Mouse (Mus musculus): ENCODE measurements around the gene Rin3. TPM values are rescaled to one million over a fixed set of nuclear protein-coding genes. Genes with fewer than 3 reads are reported as not detected.
"Not testable (repeated sequence)": the region's sequence is repeated elsewhere in the genome, so short reads cannot be mapped to it uniquely, and the experiment has no call there.

Gene Rin3
- polyA plus RNA-seq, 1 experiment from 2014 or later = 30.3 TPM

DNA sequence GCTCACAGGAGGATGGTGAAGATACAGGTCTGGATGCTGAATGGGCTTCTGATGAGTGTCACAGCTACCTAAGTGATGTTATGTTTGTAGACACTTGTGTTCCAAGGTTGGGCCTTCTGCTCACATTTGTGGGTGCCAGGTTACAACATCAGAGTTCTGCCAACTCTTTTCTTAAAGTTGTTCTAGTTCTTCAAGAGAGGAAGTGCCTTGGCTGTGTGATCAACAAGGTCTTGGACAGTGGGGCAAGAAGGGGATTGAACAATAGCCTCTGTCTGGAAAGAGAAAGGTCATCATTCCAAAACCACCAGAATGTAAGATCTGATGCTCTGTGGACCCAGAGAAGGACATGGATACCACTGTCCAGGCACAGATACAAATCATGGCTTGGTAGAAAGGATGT, 19.6 kb upstream of the Rin3 start:
- Histone ChIP-seq H3K27ac (no peak overlapping the region), H3K4me3 (ENCODE audit: inconsistent target) (no peak overlapping the region), H3K79me2 (ENCODE audit: inconsistent target) (no peaks in the 10 kb centered on the region), H3K36me3 (ENCODE audit: inconsistent target) (no peaks in the 10 kb centered on the region)

DNA sequence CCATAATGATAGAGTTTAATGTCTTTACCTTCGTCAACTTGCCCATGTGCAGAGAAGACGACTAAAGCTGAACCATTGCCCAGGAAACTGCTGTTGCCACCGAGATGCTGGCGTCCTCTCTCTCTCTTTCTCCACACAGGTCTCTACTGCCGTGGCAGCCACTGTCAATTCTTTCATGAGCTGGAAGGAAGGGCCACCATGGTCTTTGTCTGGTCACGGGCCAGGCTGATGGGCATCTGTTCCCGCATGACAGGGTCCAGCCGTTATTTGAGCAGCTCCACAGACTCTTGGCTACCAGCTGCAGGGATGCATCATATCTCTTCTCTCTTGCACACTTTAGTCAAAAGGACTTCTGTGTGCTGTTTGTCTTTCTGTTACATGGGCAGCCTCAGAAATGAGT, 16.4 kb upstream of the Rin3 start:
- Histone ChIP-seq H3K36me3 (ENCODE audit: inconsistent target) (no peaks in the 10 kb centered on the region), H3K79me2 (ENCODE audit: inconsistent target) (no peaks in the 10 kb centered on the region), H3K27ac (no peak overlapping the region), H3K4me3 (ENCODE audit: inconsistent target) (no peak overlapping the region)
- WGBS (ENCODE audit: missing documents) = 89% methylated on average over 8 of the region's 8 CpGs

DNA sequence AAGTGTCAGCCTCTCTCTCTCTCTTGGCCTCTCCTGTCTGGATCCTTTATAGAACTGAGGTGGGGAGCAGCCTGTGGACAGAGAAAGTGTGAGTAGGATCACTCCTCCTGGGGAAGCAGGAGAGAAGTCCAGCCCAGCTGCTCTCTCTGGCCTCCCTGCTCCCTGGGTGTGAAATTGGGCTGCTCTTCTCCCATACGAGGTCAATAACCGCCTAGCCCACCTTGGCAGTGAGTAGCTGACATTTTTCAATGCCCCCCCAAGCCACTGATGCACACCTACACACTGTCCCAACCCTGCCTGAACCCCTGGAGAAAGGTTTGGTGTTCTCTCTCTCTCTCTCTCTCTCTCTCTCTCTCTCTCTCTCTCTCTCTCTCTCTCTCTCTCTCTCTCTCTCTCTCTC, 13.7 kb upstream of the Rin3 start:
- Histone ChIP-seq H3K27ac (no peak overlapping the region), H3K79me2 (ENCODE audit: inconsistent target) (no peaks in the 10 kb centered on the region), H3K4me3 (ENCODE audit: inconsistent target) (no peak overlapping the region), H3K36me3 (ENCODE audit: inconsistent target) (no peaks in the 10 kb centered on the region)
- WGBS (ENCODE audit: missing documents) = 88% methylated on average over 2 of the region's 2 CpGs

DNA sequence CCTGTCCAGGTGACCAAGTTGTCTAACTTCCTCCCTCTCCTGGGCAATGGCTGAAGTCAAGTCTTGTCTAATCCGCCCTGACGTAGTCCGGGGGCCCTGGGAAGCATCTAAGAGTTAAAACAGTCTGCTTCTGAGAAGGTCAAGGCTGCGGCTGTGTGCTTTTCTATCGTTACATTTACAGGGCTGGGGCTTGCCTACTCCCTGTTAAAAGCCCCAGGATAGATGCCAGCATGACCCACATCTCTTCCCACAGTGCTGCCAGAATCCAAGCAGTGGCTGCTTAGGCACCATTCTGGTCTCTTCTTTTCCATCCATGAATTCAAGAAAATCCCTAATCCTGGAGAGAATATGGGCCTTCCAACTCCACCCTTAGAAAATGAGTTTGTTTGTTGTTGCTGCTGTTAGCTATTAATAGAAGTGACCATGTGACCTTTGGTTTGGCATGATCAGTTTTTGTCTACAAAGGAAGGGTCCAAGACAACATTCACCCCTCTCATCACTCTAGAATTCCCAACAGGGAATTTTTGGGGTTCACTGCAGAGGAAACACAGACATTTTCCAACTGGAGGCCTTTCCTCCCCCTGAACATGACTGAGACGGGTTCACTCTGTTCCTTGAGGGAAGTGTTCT, 12.0 kb upstream of the Rin3 start:
- H3K27ac ChIP-seq = no peak overlapping the region
- no peak overlapping the region for H3K4me3 ChIP-seq (ENCODE audit: inconsistent target)
- no peaks in the 10 kb centered on the region for H3K79me2 ChIP-seq (ENCODE audit: inconsistent target)
- WGBS (ENCODE audit: missing documents) = 77% methylated on average over 6 of the region's 6 CpGs
- no peaks in the 10 kb centered on the region for H3K36me3 ChIP-seq (ENCODE audit: inconsistent target)

DNA sequence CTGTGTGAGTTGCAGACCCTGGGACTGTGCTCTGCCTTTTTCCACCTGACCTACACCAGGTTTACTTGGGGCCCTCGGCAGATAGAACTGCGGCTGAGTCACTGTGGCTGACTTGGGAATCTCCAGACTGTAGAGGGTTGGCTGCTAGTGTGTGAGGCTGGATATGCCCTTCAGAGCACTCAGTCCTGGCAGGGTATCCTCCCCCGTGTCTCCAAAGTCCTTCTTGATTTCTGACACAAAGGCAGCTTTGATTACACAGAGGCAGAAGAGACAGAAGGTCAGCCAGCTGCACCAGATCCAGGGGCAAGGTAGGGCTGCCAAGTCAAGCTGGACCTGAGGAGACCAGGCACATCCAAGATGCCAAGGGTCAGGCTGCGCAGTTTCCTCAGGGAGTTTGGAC, 11.4 kb upstream of the Rin3 start:
- H3K27ac ChIP-seq = no peak overlapping the region
- WGBS (ENCODE audit: missing documents) = 83% methylated on average over 4 of the region's 4 CpGs
- no peak overlapping the region for H3K4me3 ChIP-seq (ENCODE audit: inconsistent target)
- H3K79me2 ChIP-seq (ENCODE audit: inconsistent target) = no peaks in the 10 kb centered on the region
- H3K36me3 ChIP-seq (ENCODE audit: inconsistent target) = no peaks in the 10 kb centered on the region

DNA sequence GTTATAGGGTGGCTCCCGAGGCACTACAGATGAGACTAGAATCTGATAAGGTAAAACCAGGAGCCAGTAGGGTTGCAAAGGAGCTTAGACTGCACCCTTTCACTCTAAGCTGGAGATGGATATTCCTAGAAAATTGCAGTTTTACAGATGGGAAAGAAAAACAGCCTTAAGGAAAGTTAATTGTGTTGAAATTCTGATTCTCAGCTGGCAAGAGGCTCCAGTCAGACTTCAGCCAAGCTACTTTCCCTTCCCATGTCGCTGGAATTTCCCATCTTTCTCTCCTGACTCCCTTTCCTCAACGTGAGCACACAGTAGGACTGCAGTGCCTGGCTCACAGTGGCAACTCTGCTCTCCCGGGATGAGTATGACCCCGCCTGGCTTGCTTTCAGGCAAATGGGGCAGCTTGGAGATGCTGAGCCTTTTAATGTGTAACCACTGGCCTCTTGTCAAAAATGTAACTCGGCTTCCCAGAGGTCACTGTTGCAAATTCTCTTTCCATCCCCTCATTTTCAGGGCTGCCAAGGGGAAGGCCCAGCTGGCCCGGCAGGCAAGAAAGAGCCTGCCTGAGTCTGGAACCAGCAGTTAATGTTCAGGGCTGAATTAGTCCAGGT, 6.9 kb upstream of the Rin3 start:
- H3K4me3 ChIP-seq (ENCODE audit: inconsistent target) = no peak overlapping the region
- no peaks in the 10 kb centered on the region for H3K79me2 ChIP-seq (ENCODE audit: inconsistent target)
- H3K27ac ChIP-seq = no peak overlapping the region
- no peaks in the 10 kb centered on the region for H3K36me3 ChIP-seq (ENCODE audit: inconsistent target)
- WGBS (ENCODE audit: missing documents) = 86% methylated on average over 7 of the region's 7 CpGs

DNA sequence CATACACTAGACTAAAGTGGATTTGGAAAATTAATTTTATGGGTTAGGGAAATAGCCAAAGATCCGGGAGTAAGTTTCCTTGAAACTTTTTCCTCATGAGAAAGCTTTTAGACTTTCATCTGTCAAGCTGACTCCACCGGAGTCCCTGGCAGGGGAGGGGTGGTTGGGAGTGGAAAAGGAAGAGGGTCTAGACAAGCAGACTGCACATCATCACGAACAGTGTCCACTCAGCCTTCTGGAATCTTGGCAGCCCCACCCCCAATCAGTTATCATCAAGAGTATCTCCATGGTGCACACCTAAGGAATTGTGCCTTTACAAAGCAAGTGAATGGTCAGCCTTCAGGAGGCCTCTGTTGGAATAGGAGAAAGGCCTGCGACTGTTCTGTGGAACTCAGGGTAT, 2.6 kb upstream of the Rin3 start:
- H3K4me3 ChIP-seq (ENCODE audit: inconsistent target); H3K36me3 ChIP-seq (ENCODE audit: inconsistent target); H3K27ac ChIP-seq: not testable (repeated sequence)
- peaks cover 18% of the 10 kb centered on the region for H3K79me2 ChIP-seq (ENCODE audit: inconsistent target)
- 97% methylated on average over 3 of the region's 4 CpGs for WGBS (ENCODE audit: missing documents)

DNA sequence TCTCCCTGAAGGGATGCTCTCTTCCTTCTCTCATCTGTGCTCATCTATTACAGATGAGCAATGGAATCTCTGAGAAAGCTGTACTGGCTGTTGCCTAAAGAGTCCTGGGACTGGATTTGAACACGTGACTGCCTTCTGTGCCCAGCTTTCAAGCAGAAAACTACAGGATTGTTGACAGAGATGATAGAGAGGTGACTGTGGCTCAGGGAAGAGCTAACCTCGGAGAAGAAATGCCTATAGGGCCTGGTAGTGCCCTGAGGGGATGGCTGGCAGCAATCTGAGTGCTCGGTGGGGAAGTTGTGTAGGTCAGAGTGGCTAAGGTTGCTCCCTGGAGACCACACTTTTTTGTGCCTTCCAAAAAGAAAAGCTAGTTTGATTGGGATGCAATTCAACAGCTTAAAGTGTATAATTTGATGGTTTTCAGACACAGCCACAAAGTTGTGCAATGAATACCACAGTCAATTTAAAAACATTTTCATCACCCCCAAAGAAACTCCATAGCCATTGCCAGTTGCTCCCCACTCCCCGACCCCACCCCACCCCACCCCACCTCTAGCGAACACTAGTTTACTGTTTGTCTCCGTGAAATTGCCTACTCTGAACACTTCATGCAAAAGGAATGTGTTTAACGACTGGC, 1.9 kb upstream of the Rin3 start:
- Histone ChIP-seq H3K4me3 (ENCODE audit: inconsistent target) (no peak overlapping the region), H3K79me2 (ENCODE audit: inconsistent target) (peaks cover 25% of the 10 kb centered on the region), H3K36me3 (ENCODE audit: inconsistent target) (no peaks in the 10 kb centered on the region), H3K27ac (no peak overlapping the region)
- WGBS (ENCODE audit: missing documents) = 55% methylated on average over 6 of the region's 7 CpGs

DNA sequence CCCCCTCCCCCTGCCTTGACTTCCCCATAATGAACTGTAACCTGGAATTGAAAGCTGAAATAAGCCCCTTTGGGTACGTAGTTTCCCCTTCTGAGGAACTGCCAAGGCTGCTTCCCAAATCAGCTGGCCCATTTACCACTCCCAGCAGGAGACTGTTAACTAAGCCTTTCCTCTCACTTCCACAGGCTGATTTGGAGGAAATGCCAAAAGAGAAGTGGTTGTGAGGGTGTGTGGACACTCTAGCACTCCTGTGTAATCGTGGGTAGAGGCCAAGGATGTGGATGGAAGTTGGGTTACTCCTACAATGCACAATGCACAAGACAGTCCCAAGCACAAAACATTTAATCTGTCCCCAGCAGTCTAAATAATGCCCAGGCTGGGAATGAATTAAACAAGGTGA, 722 bp upstream of the Rin3 start:
- Histone ChIP-seq H3K27ac (peak overlapping the region; percentile 52), H3K4me3 (ENCODE audit: inconsistent target) (peak overlapping the region; percentile 33; the same call in 1 of the 2 replicates), H3K36me3 (ENCODE audit: inconsistent target) (no peaks in the 10 kb centered on the region), H3K79me2 (ENCODE audit: inconsistent target) (peaks cover 36% of the 10 kb centered on the region)
- WGBS (ENCODE audit: missing documents) = 3% methylated on average over 2 of the region's 2 CpGs

DNA sequence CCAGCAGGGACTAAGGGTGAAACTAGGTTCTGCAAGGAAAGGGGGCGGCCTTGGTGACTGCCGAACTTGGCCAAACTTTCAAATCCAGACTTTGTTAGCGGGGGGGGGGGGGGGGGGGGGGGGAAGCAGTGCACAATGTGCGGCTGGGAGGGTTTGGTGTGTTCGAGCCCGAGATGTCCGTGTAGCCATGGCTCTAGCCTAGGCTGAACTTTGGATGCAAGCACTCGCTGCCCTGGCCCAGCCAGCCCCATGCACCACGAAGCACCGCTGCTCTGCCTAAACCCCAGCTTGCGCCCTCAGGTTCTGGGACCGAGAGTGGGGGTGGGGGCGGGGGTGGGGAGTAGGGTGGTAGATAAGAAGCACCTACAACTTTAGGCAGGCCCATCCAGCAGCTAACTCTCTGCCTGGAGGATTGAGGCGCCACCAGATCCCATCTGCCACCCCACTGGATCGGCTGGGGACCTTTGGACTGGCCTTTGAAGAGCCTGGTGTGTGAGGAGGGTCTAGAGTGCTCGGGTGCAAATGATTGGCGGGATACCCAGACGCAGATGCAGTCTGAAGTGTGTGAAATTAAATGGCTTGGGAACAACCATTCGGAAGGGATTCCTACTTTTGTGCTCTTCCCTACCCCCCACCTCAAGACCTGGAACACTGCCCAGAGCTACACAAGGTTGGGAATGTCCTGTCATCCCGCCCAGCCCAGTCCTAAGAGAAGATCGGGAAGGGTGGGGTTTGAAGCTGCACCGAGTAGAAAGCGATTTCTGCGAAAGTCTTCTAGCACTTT, 827 bp downstream of the Rin3 start:
- peak overlapping the region; percentile 35; the same call in 1 of the 2 replicates for H3K27ac ChIP-seq

DNA sequence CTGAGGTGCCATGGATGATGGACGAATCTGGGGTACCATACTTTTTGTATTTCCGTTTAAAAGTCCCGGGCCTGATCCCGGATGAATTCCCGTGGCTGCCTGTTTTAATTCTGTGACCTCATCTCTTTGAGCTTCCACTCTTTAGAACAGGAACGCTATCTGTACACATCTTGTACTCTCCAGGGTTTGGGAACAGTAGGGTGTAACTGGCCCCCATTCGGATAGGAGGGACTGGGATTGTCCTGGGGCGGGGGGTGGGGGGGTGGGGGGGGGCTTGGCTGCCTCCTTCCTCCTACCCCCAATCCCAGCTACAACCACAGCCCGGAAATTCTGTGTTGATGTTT, 1.4 kb downstream of the Rin3 start:
- WGBS (ENCODE audit: missing documents) = 52% methylated on average over 9 of the region's 9 CpGs
- Histone ChIP-seq H3K79me2 (ENCODE audit: inconsistent target) (peaks cover 57% of the 10 kb centered on the region), H3K27ac (no peak overlapping the region)

More for the DNA sequence above, 827 bp downstream of the Rin3 start:
- Histone ChIP-seq H3K4me3 (ENCODE audit: inconsistent target) (peak overlapping the region; percentile 36), H3K36me3 (ENCODE audit: inconsistent target) (no peaks in the 10 kb centered on the region), H3K79me2 (ENCODE audit: inconsistent target) (peaks cover 52% of the 10 kb centered on the region)
- WGBS (ENCODE audit: missing documents) = 24% methylated on average over 21 of the region's 24 CpGs

DNA sequence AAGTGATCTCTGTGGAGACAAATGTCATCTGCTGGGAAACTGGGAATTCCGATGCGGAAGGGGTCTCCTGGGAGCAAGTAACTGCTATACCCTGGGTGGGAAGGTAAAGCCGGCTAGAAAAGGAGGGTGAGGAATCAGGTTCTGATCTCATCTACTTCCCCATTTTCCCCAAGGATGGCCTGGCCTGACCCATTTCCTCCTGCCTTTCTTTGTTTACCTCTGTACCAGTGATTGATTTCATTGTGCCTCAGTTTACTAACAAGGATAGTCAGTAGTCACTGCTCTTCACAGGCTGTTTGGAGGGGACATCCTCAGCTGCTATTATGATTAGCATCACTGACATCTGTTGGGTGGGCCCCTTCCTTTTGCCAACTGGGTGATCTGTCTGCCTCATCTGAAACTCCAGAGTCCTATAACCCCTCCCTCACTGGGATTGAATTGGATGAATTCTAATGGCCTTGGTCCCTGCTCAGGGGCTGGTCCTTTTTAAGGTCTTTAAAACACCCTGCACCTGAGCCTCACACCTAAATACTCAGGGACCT, 1.8 kb downstream of the Rin3 start:
- peaks cover 62% of the 10 kb centered on the region for H3K79me2 ChIP-seq (ENCODE audit: inconsistent target)
- no peak overlapping the region for H3K4me3 ChIP-seq (ENCODE audit: inconsistent target)
- 58% methylated on average over 3 of the region's 3 CpGs for WGBS (ENCODE audit: missing documents)
- H3K27ac ChIP-seq = no peak overlapping the region
- no peaks in the 10 kb centered on the region for H3K36me3 ChIP-seq (ENCODE audit: inconsistent target)

More for the DNA sequence above, 1.4 kb downstream of the Rin3 start:
- H3K36me3 ChIP-seq (ENCODE audit: inconsistent target) = no peaks in the 10 kb centered on the region
- H3K4me3 ChIP-seq (ENCODE audit: inconsistent target) = peak overlapping the region; percentile 36

DNA sequence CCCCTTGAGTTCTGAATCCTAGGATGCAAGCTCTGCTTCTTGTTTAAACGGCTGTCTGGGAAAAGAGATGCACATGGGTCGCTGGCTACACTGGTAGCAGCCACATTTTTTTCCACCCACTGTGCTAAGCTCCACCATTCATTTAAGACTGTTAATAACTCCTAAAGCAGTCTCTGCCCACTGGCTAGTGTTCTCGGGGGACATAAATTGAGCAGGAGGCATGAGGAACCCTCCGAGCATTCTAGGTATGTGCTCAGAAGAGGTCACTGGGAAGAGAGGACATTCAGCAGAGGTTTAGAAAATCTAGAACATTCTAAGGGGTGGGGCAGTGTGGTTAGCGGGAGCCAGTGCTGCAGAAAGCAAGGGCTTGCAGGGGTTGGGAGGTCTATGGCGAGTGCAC, 2.5 kb downstream of the Rin3 start:
- Histone ChIP-seq H3K36me3 (ENCODE audit: inconsistent target) (no peaks in the 10 kb centered on the region), H3K4me3 (ENCODE audit: inconsistent target) (no peak overlapping the region), H3K27ac (no peak overlapping the region), H3K79me2 (ENCODE audit: inconsistent target) (peaks cover 68% of the 10 kb centered on the region)
- 85% methylated on average over 6 of the region's 6 CpGs for WGBS (ENCODE audit: missing documents)

DNA sequence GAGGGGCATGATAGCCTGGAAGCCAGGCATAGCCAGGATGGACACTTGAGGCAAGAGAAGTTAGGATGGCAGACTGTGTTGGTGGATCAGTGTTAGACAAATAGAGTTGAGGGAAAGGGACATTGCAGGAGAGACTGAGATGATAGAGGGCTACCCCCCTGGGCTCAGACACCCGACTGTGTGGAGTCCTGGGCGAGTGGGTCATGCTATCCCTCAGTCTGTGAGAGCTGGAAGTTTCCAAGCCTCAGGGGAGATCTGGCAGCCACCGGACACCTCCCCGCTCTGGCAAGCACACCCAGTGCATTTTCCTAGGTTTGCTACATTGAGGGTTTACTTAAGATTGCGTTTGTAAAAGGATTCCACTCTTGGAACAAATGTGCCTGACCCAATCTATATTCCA, 2.9 kb downstream of the Rin3 start:
- Histone ChIP-seq H3K36me3 (ENCODE audit: inconsistent target) (no peaks in the 10 kb centered on the region), H3K79me2 (ENCODE audit: inconsistent target) (peaks cover 73% of the 10 kb centered on the region), H3K27ac (no peak overlapping the region), H3K4me3 (ENCODE audit: inconsistent target) (no peak overlapping the region)
- WGBS (ENCODE audit: missing documents) = 95% methylated on average over 5 of the region's 5 CpGs
